Mouse (Mus musculus): ENCODE data around the gene Ndufs5. TPM values are rescaled to one million over a fixed set of nuclear protein-coding genes. Genes with fewer than 3 reads are reported as not detected.

Gene Ndufs5
- polyA plus RNA-seq, 1 experiment from 2014 or later, result 296 TPM

- ATAC-seq (replicated peaks; ENCODE audit: low FRiP score) (no peak), DNase-seq (ENCODE audit: low spot score) (peak; percentile 86)
- Histone ChIP-seq H3K9ac (ENCODE audit: low read length) (no peak overlapping the region), H3K27ac (ENCODE audit: low read depth, low read length) (peak overlapping the region; percentile 64; the same call in 1 of the 2 replicates), H3K27me3 (ENCODE audit: control insufficient read depth, insufficient read depth, low read length) (no peaks in the 10 kb centered on the region), H3K4me1 (replicated peaks; ENCODE audit: control insufficient read depth, insufficient read depth, low read length) (peaks cover 15% of the 10 kb centered on the region), H3K9me3 (ENCODE audit: control insufficient read depth, low read length) (no peaks in the 10 kb centered on the region), H3K4me2 (ENCODE audit: low read depth, low read length, severe bottlenecking) (0 out of 2 replicates have a peak overlapping the region, but pooled peaks have one; percentile 3), H3K4me3 (ENCODE audit: low read depth, low read length) (no peak overlapping the region), H3K36me3 (ENCODE audit: control insufficient read depth, insufficient read depth, low read length) (no peaks in the 10 kb centered on the region)
- WGBS, result 11% methylated on average over 1 of the region's 1 CpGs
These were observed 50.6 kb downstream of the Ndufs5 start for GRCm38 (mm10) chr4:123667260-123667867.

GRCm38 (mm10) chr4:123666517-123666916, 51.5 kb downstream of the Ndufs5 start:
- no peak for DNase-seq (ENCODE audit: low spot score)

GRCm38 (mm10) chr4:123665681-123666278, 52.2 kb downstream of the Ndufs5 start:
- H3K9me3 ChIP-seq (ENCODE audit: control insufficient read depth, low read length), result no peaks in the 10 kb centered on the region
- peak overlapping the region; percentile 99 for H3K27ac ChIP-seq (ENCODE audit: low read depth, low read length)
- ATAC-seq (replicated peaks; ENCODE audit: low FRiP score) (no peak), DNase-seq (ENCODE audit: low spot score) (no peak)
- peak overlapping the region; percentile 79 for H3K4me2 ChIP-seq (ENCODE audit: low read depth, low read length, severe bottlenecking)
- peak overlapping the region; percentile 91 for H3K4me3 ChIP-seq (ENCODE audit: low read depth, low read length)
- peak overlapping the region; percentile 100 for H3K9ac ChIP-seq (ENCODE audit: low read length)
- no peaks in the 10 kb centered on the region for H3K36me3 ChIP-seq (ENCODE audit: control insufficient read depth, insufficient read depth, low read length)
- peaks cover 17% of the 10 kb centered on the region for H3K4me1 ChIP-seq (replicated peaks; ENCODE audit: control insufficient read depth, insufficient read depth, low read length)
- H3K27me3 ChIP-seq (ENCODE audit: control insufficient read depth, insufficient read depth, low read length), result no peaks in the 10 kb centered on the region
- WGBS, result 29% methylated on average over 11 of the region's 11 CpGs

More at GRCm38 (mm10) chr4:123666517-123666916, 51.5 kb downstream of the Ndufs5 start:
- Histone ChIP-seq H3K4me1 (replicated peaks; ENCODE audit: control insufficient read depth, insufficient read depth, low read length) (peaks cover 19% of the 10 kb centered on the region), H3K9me3 (ENCODE audit: control insufficient read depth, low read length) (no peaks in the 10 kb centered on the region), H3K4me3 (ENCODE audit: low read depth, low read length) (no peak overlapping the region), H3K27me3 (ENCODE audit: control insufficient read depth, insufficient read depth, low read length) (no peaks in the 10 kb centered on the region), H3K36me3 (ENCODE audit: control insufficient read depth, insufficient read depth, low read length) (no peaks in the 10 kb centered on the region), H3K9ac (ENCODE audit: low read length) (no peak overlapping the region), H3K4me2 (ENCODE audit: low read depth, low read length, severe bottlenecking) (no peak overlapping the region), H3K27ac (ENCODE audit: low read depth, low read length) (peak overlapping the region; percentile 64)
- ATAC-seq (replicated peaks; ENCODE audit: low FRiP score), result no peak
- 72% methylated on average over 1 of the region's 1 CpGs for WGBS

- peak; percentile 81 for DNase-seq (ENCODE audit: low spot score)
- H3K4me2 ChIP-seq (ENCODE audit: low read depth, low read length, severe bottlenecking), result peak overlapping the region; percentile 79
- H3K9ac ChIP-seq (ENCODE audit: low read length), result peak overlapping the region; percentile 100
- peak overlapping the region; percentile 99 for H3K27ac ChIP-seq (ENCODE audit: low read depth, low read length)
- WGBS, result under 1% methylated on average over 53 of the region's 58 CpGs
- no peaks in the 10 kb centered on the region for H3K36me3 ChIP-seq (ENCODE audit: control insufficient read depth, insufficient read depth, low read length)
- H3K27me3 ChIP-seq (ENCODE audit: control insufficient read depth, insufficient read depth, low read length), result no peaks in the 10 kb centered on the region
- peak; percentile 28 for ATAC-seq (replicated peaks; ENCODE audit: low FRiP score)
- H3K9me3 ChIP-seq (ENCODE audit: control insufficient read depth, low read length), result no peaks in the 10 kb centered on the region
- H3K4me3 ChIP-seq (ENCODE audit: low read depth, low read length), result peak overlapping the region; percentile 91
- H3K4me1 ChIP-seq (replicated peaks; ENCODE audit: control insufficient read depth, insufficient read depth, low read length), result peaks cover 12% of the 10 kb centered on the region
These were observed 52.9 kb downstream of the Ndufs5 start for GRCm38 (mm10) chr4:123664951-123665661.

GRCm38 (mm10) chr4:123664021-123664950, 53.7 kb downstream of the Ndufs5 start:
- H3K4me1 ChIP-seq (replicated peaks; ENCODE audit: control insufficient read depth, insufficient read depth, low read length), result peaks cover 12% of the 10 kb centered on the region
- no peaks in the 10 kb centered on the region for H3K27me3 ChIP-seq (ENCODE audit: control insufficient read depth, insufficient read depth, low read length)
- peak overlapping the region; percentile 100 for H3K9ac ChIP-seq (ENCODE audit: low read length)
- DNase-seq (ENCODE audit: low spot score) (peak; percentile 84), ATAC-seq (replicated peaks; ENCODE audit: low FRiP score) (peak; percentile 62)
- H3K9me3 ChIP-seq (ENCODE audit: control insufficient read depth, low read length), result no peaks in the 10 kb centered on the region
- H3K36me3 ChIP-seq (ENCODE audit: control insufficient read depth, insufficient read depth, low read length), result no peaks in the 10 kb centered on the region
- H3K4me3 ChIP-seq (ENCODE audit: low read depth, low read length), result peak overlapping the region; percentile 91
- under 1% methylated on average over 106 of the region's 125 CpGs for WGBS
- H3K4me2 ChIP-seq (ENCODE audit: low read depth, low read length, severe bottlenecking), result peak overlapping the region; percentile 79
- peak overlapping the region; percentile 99 for H3K27ac ChIP-seq (ENCODE audit: low read depth, low read length)

GRCm38 (mm10) chr4:123663688-123663965, 54.4 kb downstream of the Ndufs5 start:
- Histone ChIP-seq H3K9me3 (ENCODE audit: control insufficient read depth, low read length) (no peaks in the 10 kb centered on the region), H3K9ac (ENCODE audit: low read length) (peak overlapping the region; percentile 100), H3K4me1 (replicated peaks; ENCODE audit: control insufficient read depth, insufficient read depth, low read length) (peaks cover 12% of the 10 kb centered on the region), H3K36me3 (ENCODE audit: control insufficient read depth, insufficient read depth, low read length) (no peaks in the 10 kb centered on the region), H3K27me3 (ENCODE audit: control insufficient read depth, insufficient read depth, low read length) (no peaks in the 10 kb centered on the region), H3K4me2 (ENCODE audit: low read depth, low read length, severe bottlenecking) (peak overlapping the region; percentile 79), H3K27ac (ENCODE audit: low read depth, low read length) (peak overlapping the region; percentile 99), H3K4me3 (ENCODE audit: low read depth, low read length) (peak overlapping the region; percentile 91)
- ATAC-seq (replicated peaks; ENCODE audit: low FRiP score) (no peak), DNase-seq (ENCODE audit: low spot score) (peak; percentile 67)
- WGBS, result 0% methylated on average over 12 of the region's 12 CpGs

GRCm38 (mm10) chr4:123662914-123663687, 54.9 kb downstream of the Ndufs5 start:
- H3K27me3 ChIP-seq (ENCODE audit: control insufficient read depth, insufficient read depth, low read length), result no peaks in the 10 kb centered on the region
- H3K9me3 ChIP-seq (ENCODE audit: control insufficient read depth, low read length), result no peaks in the 10 kb centered on the region
- peak; percentile 69 for DNase-seq (ENCODE audit: low spot score)
- no peaks in the 10 kb centered on the region for H3K36me3 ChIP-seq (ENCODE audit: control insufficient read depth, insufficient read depth, low read length)
- ATAC-seq (replicated peaks; ENCODE audit: low FRiP score), result peak; percentile 28
- under 1% methylated on average over 15 of the region's 15 CpGs for WGBS
- peak overlapping the region; percentile 99 for H3K27ac ChIP-seq (ENCODE audit: low read depth, low read length)
- H3K9ac ChIP-seq (ENCODE audit: low read length), result peak overlapping the region; percentile 100
- peaks cover 12% of the 10 kb centered on the region for H3K4me1 ChIP-seq (replicated peaks; ENCODE audit: control insufficient read depth, insufficient read depth, low read length)
- H3K4me2 ChIP-seq (ENCODE audit: low read depth, low read length, severe bottlenecking), result peak overlapping the region; percentile 79
- H3K4me3 ChIP-seq (ENCODE audit: low read depth, low read length), result peak overlapping the region; percentile 91
